Mouse (Mus musculus) embryonic fibroblast, embryonic 13.5 days (primary cell): ENCODE measurements at regions not wholly inside any gene's neighbourhood (a gene's known extent, or its start where the extent isn't known, plus 50 kb on each side); places are given as distances from the start of the nearest gene placed in this dataset.

Experiments
- CTCF ChIP-seq: IDR thresholded peaks from 2 replicates; pipeline ENCODE4 v1.5.1; 2011; ENCODE audit warnings: mild to moderate bottlenecking, control low read depth, low read length, moderate library complexity, borderline replicate concordance; ENCODE audit not compliant: insufficient read depth
- POLR2A ChIP-seq: IDR thresholded peaks from 2 replicates; pipeline ENCODE4 v1.6.1; 2011; ENCODE audit warnings: low read depth, mild to moderate bottlenecking, control low read depth, low read length, moderate library complexity

DNA sequence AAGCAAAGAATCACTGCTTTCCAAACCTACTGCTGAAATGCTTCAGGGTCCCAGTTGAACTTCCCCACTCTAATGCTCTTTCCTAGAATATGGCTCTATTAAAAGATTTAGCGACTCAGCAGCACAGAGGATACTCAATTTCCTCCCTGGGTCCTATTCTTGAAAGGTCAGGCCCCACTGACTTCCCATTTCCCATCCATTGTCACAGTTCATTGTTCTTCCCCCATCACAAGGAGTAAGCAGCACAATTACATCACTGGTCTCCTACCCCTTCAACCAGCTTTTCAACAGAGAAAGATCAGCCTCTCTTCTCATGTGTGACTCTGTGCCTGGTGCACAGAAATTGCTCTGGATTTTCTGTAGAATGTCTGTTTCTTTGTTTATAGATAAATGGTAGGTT lies 344.5 kb downstream of the Gsdmc2 start:
- TF ChIP-seq CTCF: no peak
- TF ChIP-seq POLR2A: no peak
